Mouse (Mus musculus): ENCODE data around the gene Nutf2. TPM values are rescaled to one million over a fixed set of nuclear protein-coding genes. Genes with fewer than 3 reads are reported as not detected.

The Nutf2 gene
- total RNA-seq, 1 experiment, result 242 TPM

GRCm38 (mm10) chr8:105836991-105837390, 23.4 kb upstream of the Nutf2 start:
- in situ Hi-C loops (cut with MboI; ENCODE audit: low sequenced_read_pairs in 2 of 2, unreplicated experiment in 2 of 2), result no loop called here
- Histone ChIP-seq H3K9me3 (ENCODE audit: control insufficient read depth, insufficient read depth, low read depth, low read length) (no peaks in the 10 kb centered on the region), H3K4me1 (ENCODE audit: control insufficient read depth in 2 of 2, insufficient read depth in 2 of 2, low read length in 2 of 2, poor library complexity in 1 of 2) (no peaks in the 10 kb centered on the region), H3K27ac (ENCODE audit: insufficient read depth, low read depth, low read length, poor library complexity, severe bottlenecking) (no peak overlapping the region), H3K4me3 (ENCODE audit: insufficient read depth in 1 of 2, low read depth in 1 of 2, low read length in 2 of 2, poor library complexity in 1 of 2, severe bottlenecking in 1 of 2) (no peak overlapping the region), H3K36me3 (ENCODE audit: control insufficient read depth, insufficient read depth, low read length, poor library complexity, severe bottlenecking) (no peaks in the 10 kb centered on the region), H3K9ac (ENCODE audit: insufficient read depth, low read depth, low read length, poor library complexity, severe bottlenecking) (no peak overlapping the region)
- no peak for TF ChIP-seq HCFC1 (IDR thresholded peaks at IDR 0.05; ENCODE audit: borderline replicate concordance, insufficient read depth, low read length)
- no peak for TF ChIP-seq MAFK (IDR thresholded peaks at IDR 0.05; ENCODE audit: insufficient read depth, low read depth, low read length)
- no peak for TF ChIP-seq ZC3H11A (IDR thresholded peaks at IDR 0.05; ENCODE audit: borderline replicate concordance, low read depth, low read length)
- DNase-seq (ENCODE audit: low read depth, low spot score), result no peak

GRCm38 (mm10) chr8:105839209-105839608, 21.2 kb upstream of the Nutf2 start:
- no peak for DNase-seq (ENCODE audit: low read depth, low spot score)
- TF ChIP-seq ZNF384 (IDR thresholded peaks at IDR 0.05; ENCODE audit: low read depth, low read length) (no peak), MAFK (IDR thresholded peaks at IDR 0.05; ENCODE audit: insufficient read depth, low read depth, low read length) (no peak), ZC3H11A (IDR thresholded peaks at IDR 0.05; ENCODE audit: borderline replicate concordance, low read depth, low read length) (no peak), CHD2 (IDR thresholded peaks at IDR 0.05; ENCODE audit: low read depth, low read length) (no peak), HCFC1 (IDR thresholded peaks at IDR 0.05; ENCODE audit: borderline replicate concordance, insufficient read depth, low read length) (no peak)
- in situ Hi-C loops (cut with MboI; ENCODE audit: low sequenced_read_pairs in 2 of 2, unreplicated experiment in 2 of 2), result no loop called here

GRCm38 (mm10) chr8:105846678-105847077, 13.7 kb upstream of the Nutf2 start:
- Histone ChIP-seq H3K9me3 (ENCODE audit: control insufficient read depth, insufficient read depth, low read depth, low read length) (no peaks in the 10 kb centered on the region), H3K9ac (ENCODE audit: insufficient read depth, low read depth, low read length, poor library complexity, severe bottlenecking) (no peak overlapping the region), H3K36me3 (ENCODE audit: control insufficient read depth, insufficient read depth, low read length, poor library complexity, severe bottlenecking) (peaks cover 52% of the 10 kb centered on the region), H3K4me1 (ENCODE audit: control insufficient read depth in 2 of 2, insufficient read depth in 2 of 2, low read length in 2 of 2, poor library complexity in 1 of 2) (peaks cover 2 to 6% of the 10 kb centered on the region in 2 experiments; a peak in 1 of 4 replicates), H3K4me3 (ENCODE audit: insufficient read depth in 1 of 2, low read depth in 1 of 2, low read length in 2 of 2, poor library complexity in 1 of 2, severe bottlenecking in 1 of 2) (no peak overlapping the region), H3K27ac (ENCODE audit: insufficient read depth, low read depth, low read length, poor library complexity, severe bottlenecking) (no peak overlapping the region)
- in situ Hi-C loops (cut with MboI; ENCODE audit: low sequenced_read_pairs in 2 of 2, unreplicated experiment in 2 of 2), result no loop called here
- DNase-seq (ENCODE audit: low read depth, low spot score), result no peak
- TF ChIP-seq ZNF384 (IDR thresholded peaks at IDR 0.05; ENCODE audit: low read depth, low read length), result no peak
- no peak for TF ChIP-seq HCFC1 (IDR thresholded peaks at IDR 0.05; ENCODE audit: borderline replicate concordance, insufficient read depth, low read length)
- no peak for TF ChIP-seq ZC3H11A (IDR thresholded peaks at IDR 0.05; ENCODE audit: borderline replicate concordance, low read depth, low read length)
- TF ChIP-seq MAFK (IDR thresholded peaks at IDR 0.05; ENCODE audit: insufficient read depth, low read depth, low read length), result no peak
- no peak for TF ChIP-seq CHD2 (IDR thresholded peaks at IDR 0.05; ENCODE audit: low read depth, low read length)

More at GRCm38 (mm10) chr8:105839209-105839608, 21.2 kb upstream of the Nutf2 start:
- Histone ChIP-seq H3K4me3 (ENCODE audit: insufficient read depth in 1 of 2, low read depth in 1 of 2, low read length in 2 of 2, poor library complexity in 1 of 2, severe bottlenecking in 1 of 2) (no peak overlapping the region), H3K36me3 (ENCODE audit: control insufficient read depth, insufficient read depth, low read length, poor library complexity, severe bottlenecking) (peaks cover 6% of the 10 kb centered on the region), H3K9me3 (ENCODE audit: control insufficient read depth, insufficient read depth, low read depth, low read length) (no peaks in the 10 kb centered on the region), H3K4me1 (ENCODE audit: control insufficient read depth in 2 of 2, insufficient read depth in 2 of 2, low read length in 2 of 2, poor library complexity in 1 of 2) (no peaks in the 10 kb centered on the region), H3K27ac (ENCODE audit: insufficient read depth, low read depth, low read length, poor library complexity, severe bottlenecking) (no peak overlapping the region), H3K9ac (ENCODE audit: insufficient read depth, low read depth, low read length, poor library complexity, severe bottlenecking) (no peak overlapping the region)

GRCm38 (mm10) chr8:105850014-105850413, 10.4 kb upstream of the Nutf2 start:
- H3K4me1 ChIP-seq (ENCODE audit: control insufficient read depth in 2 of 2, insufficient read depth in 2 of 2, low read length in 2 of 2, poor library complexity in 1 of 2), result peaks cover 2 to 6% of the 10 kb centered on the region in 2 experiments; a peak in 1 of 4 replicates
- H3K9ac ChIP-seq (ENCODE audit: insufficient read depth, low read depth, low read length, poor library complexity, severe bottlenecking), result peak overlapping the region; percentile 56; the same call in 1 of the 2 replicates
- H3K36me3 ChIP-seq (ENCODE audit: control insufficient read depth, insufficient read depth, low read length, poor library complexity, severe bottlenecking), result peaks cover 38% of the 10 kb centered on the region
- no peak overlapping the region for H3K27ac ChIP-seq (ENCODE audit: insufficient read depth, low read depth, low read length, poor library complexity, severe bottlenecking)
- no peak for DNase-seq (ENCODE audit: low read depth, low spot score)
- in situ Hi-C loops (cut with MboI; ENCODE audit: low sequenced_read_pairs in 2 of 2, unreplicated experiment in 2 of 2), result no loop called here
- H3K9me3 ChIP-seq (ENCODE audit: control insufficient read depth, insufficient read depth, low read depth, low read length), result no peaks in the 10 kb centered on the region
- TF ChIP-seq ZNF384 (IDR thresholded peaks at IDR 0.05; ENCODE audit: low read depth, low read length) (peak; percentile 85), HCFC1 (IDR thresholded peaks at IDR 0.05; ENCODE audit: borderline replicate concordance, insufficient read depth, low read length) (no peak)
- peak overlapping the region; percentile 45 to 89; a peak in 3 of 4 replicates for H3K4me3 ChIP-seq (ENCODE audit: insufficient read depth in 1 of 2, low read depth in 1 of 2, low read length in 2 of 2, poor library complexity in 1 of 2, severe bottlenecking in 1 of 2)

- peaks cover 2 to 6% of the 10 kb centered on the region in 2 experiments; a peak in 1 of 4 replicates for H3K4me1 ChIP-seq (ENCODE audit: control insufficient read depth in 2 of 2, insufficient read depth in 2 of 2, low read length in 2 of 2, poor library complexity in 1 of 2)
- peak overlapping the region; percentile 45 to 89 for H3K4me3 ChIP-seq (ENCODE audit: insufficient read depth in 1 of 2, low read depth in 1 of 2, low read length in 2 of 2, poor library complexity in 1 of 2, severe bottlenecking in 1 of 2)
- H3K36me3 ChIP-seq (ENCODE audit: control insufficient read depth, insufficient read depth, low read length, poor library complexity, severe bottlenecking), result peaks cover 33% of the 10 kb centered on the region
- no peak for TF ChIP-seq CHD2 (IDR thresholded peaks at IDR 0.05; ENCODE audit: low read depth, low read length)
- TF ChIP-seq MAFK (IDR thresholded peaks at IDR 0.05; ENCODE audit: insufficient read depth, low read depth, low read length), result no peak
- no peak for TF ChIP-seq ZNF384 (IDR thresholded peaks at IDR 0.05; ENCODE audit: low read depth, low read length)
- no peak for TF ChIP-seq ZC3H11A (IDR thresholded peaks at IDR 0.05; ENCODE audit: borderline replicate concordance, low read depth, low read length)
- no peak for TF ChIP-seq HCFC1 (IDR thresholded peaks at IDR 0.05; ENCODE audit: borderline replicate concordance, insufficient read depth, low read length)
- peak overlapping the region; percentile 56 for H3K9ac ChIP-seq (ENCODE audit: insufficient read depth, low read depth, low read length, poor library complexity, severe bottlenecking)
- H3K9me3 ChIP-seq (ENCODE audit: control insufficient read depth, insufficient read depth, low read depth, low read length), result no peaks in the 10 kb centered on the region
- DNase-seq (ENCODE audit: low read depth, low spot score), result no peak
- in situ Hi-C loops (cut with MboI; ENCODE audit: low sequenced_read_pairs in 2 of 2, unreplicated experiment in 2 of 2), result no loop called here
- 0 out of 2 replicates have a peak overlapping the region, but pooled peaks have one; percentile 23 for H3K27ac ChIP-seq (ENCODE audit: insufficient read depth, low read depth, low read length, poor library complexity, severe bottlenecking)
Measured at GRCm38 (mm10) chr8:105850611-105851010, 9.8 kb upstream of the Nutf2 start.

Data from ES-E14 (cell line).